Mouse (Mus musculus): ENCODE data around the gene Rapgef5.

Rapgef5 gene

GRCm38 (mm10) chr12:117516179-117516578 lies at the start of gene Rapgef5:
Rapgef5 (plus strand) TSS chr12:117516479.
- no peak for DNase-seq

GRCm38 (mm10) chr12:117468329-117468728 lies 48.0 kb upstream of the Rapgef5 start:
- DNase-seq = no peak

- no peak for DNase-seq
Observed at GRCm38 (mm10) chr12:117479014-117479413, 37.3 kb upstream of the Rapgef5 start.

GRCm38 (mm10) chr12:117479680-117480079 lies 36.6 kb upstream of the Rapgef5 start:
- peak; percentile 22 for DNase-seq

- DNase-seq = no peak
Observed at GRCm38 (mm10) chr12:117480958-117481357, 35.3 kb upstream of the Rapgef5 start.

GRCm38 (mm10) chr12:117482665-117483064 lies 33.6 kb upstream of the Rapgef5 start:
- no peak for DNase-seq

GRCm38 (mm10) chr12:117486118-117487057 lies 29.9 kb upstream of the Rapgef5 start:
- DNase-seq = peak; percentile 16

GRCm38 (mm10) chr12:117496501-117497176 lies 19.6 kb upstream of the Rapgef5 start:
- DNase-seq = peak; percentile 22

GRCm38 (mm10) chr12:117497361-117497760 lies 18.9 kb upstream of the Rapgef5 start:
- no peak for DNase-seq

- DNase-seq = peak; percentile 28
Observed at GRCm38 (mm10) chr12:117499242-117499641, 17.0 kb upstream of the Rapgef5 start.

GRCm38 (mm10) chr12:117501180-117501579 lies 15.1 kb upstream of the Rapgef5 start:
- peak; percentile 34 for DNase-seq

GRCm38 (mm10) chr12:117502834-117503233 lies 13.4 kb upstream of the Rapgef5 start:
- no peak for DNase-seq

GRCm38 (mm10) chr12:117505163-117505562 lies 11.1 kb upstream of the Rapgef5 start:
- no peak for DNase-seq

GRCm38 (mm10) chr12:117507772-117508171 lies 8.5 kb upstream of the Rapgef5 start:
- DNase-seq = no peak

GRCm38 (mm10) chr12:117509919-117510318 lies 6.4 kb upstream of the Rapgef5 start:
- no peak for DNase-seq

GRCm38 (mm10) chr12:117512468-117512867 lies 3.8 kb upstream of the Rapgef5 start:
- DNase-seq = no peak

GRCm38 (mm10) chr12:117513150-117513932 lies 2.9 kb upstream of the Rapgef5 start:
- peak; percentile 28 for DNase-seq

- DNase-seq = no peak
Observed at GRCm38 (mm10) chr12:117517275-117517936, 1.1 kb downstream of the Rapgef5 start.

- DNase-seq = no peak
Observed at GRCm38 (mm10) chr12:117524311-117525013, 8.2 kb downstream of the Rapgef5 start.

- DNase-seq = no peak
Observed at GRCm38 (mm10) chr12:117527889-117528288, 11.6 kb downstream of the Rapgef5 start.

GRCm38 (mm10) chr12:117528509-117529145 lies 12.3 kb downstream of the Rapgef5 start:
- DNase-seq = no peak

Measured in kidney, postnatal 10 days (tissue).